Mouse (Mus musculus) intestine, embryonic 16.5 days (tissue): ENCODE data around the gene Tbc1d10c. TPM values are rescaled to one million over a fixed set of nuclear protein-coding genes. Genes with fewer than 3 reads are reported as not detected.

ENCODE experiments used
- ATAC-seq: fragments of 200-750 bp; cut with Nextera tagmentation; 2 replicates; pipeline ENCODE4 v1.8.0; 2017; ENCODE audit warnings: moderate TSS enrichment, moderate library complexity
- H3K27ac ChIP-seq: fragments of 300-500 bp; sonication (generic); 2 replicates; pipeline ENCODE4 v1.5.1; 2014; ENCODE audit warnings: mild to moderate bottlenecking, low read length
- H3K27me3 ChIP-seq: fragments of 300-500 bp; sonication (generic); replicated peaks from 2 replicates; pipeline ENCODE4 v1.6.1; 2014; ENCODE audit warnings: low read length, control low read depth, mixed read lengths; ENCODE audit not compliant: control insufficient read depth, insufficient read depth
- H3K36me3 ChIP-seq: fragments of 300-500 bp; sonication (generic); 2 replicates; pipeline ENCODE4 v1.6.1; 2014; ENCODE audit warnings: low read length, control low read depth; ENCODE audit not compliant: control insufficient read depth, insufficient read depth
- H3K4me1 ChIP-seq: fragments of 300-500 bp; sonication (generic); 2 replicates; pipeline ENCODE4 v1.6.1; 2014; ENCODE audit warnings: low read length, control low read depth, mixed read lengths; ENCODE audit not compliant: control insufficient read depth, insufficient read depth
- H3K4me2 ChIP-seq: fragments of 300-500 bp; sonication (generic); 2 replicates; pipeline ENCODE4 v1.6.1; 2014; ENCODE audit warnings: low read depth, low read length, control low read depth
- H3K4me3 ChIP-seq: fragments of 300-500 bp; sonication (generic); 2 replicates; pipeline ENCODE4 v1.5.1; 2014; ENCODE audit warnings: mild to moderate bottlenecking, low read length
- H3K9ac ChIP-seq: fragments of 300-500 bp; sonication (generic); 2 replicates; pipeline ENCODE4 v1.6.1; 2014; ENCODE audit warnings: low read depth, low read length
- H3K9me3 ChIP-seq: fragments of 300-500 bp; sonication (generic); 2 replicates; pipeline ENCODE4 v1.6.1; 2016; ENCODE audit warnings: low read length, control low read depth; ENCODE audit not compliant: control insufficient read depth
- WGBS: fragments of 180-500 bp; shearing (Covaris S2); extraction: QIAGEN DNeasy Blood & Tissue Kit; methylation state at CpG from one replicate; pipeline ENCODE4 v1.1.7; 2014; 5-methylcytosine and 5-hydroxymethylcytosine counted together
- polyA plus RNA-seq: library from polyadenylated mRNA; unstranded; fragments of >200 nt; fragmentation: Nextera tagmentation; extraction: Ambion mirVana; gene quantifications from 2 replicates; pipeline ENCODE4 v1.2.1, GENCODE M21; 2015

The Tbc1d10c gene
- polyA plus RNA-seq = 3.6 and 4.0 TPM in 2 replicates

- WGBS = 38% methylated on average over 4 of the region's 4 CpGs
- peak within 1 kb of the TSS; percentile 95 for H3K4me3 ChIP-seq
- no peak for ATAC-seq
Measured at GRCm38 (mm10) chr19:4190831-4191334, at the start of gene Tbc1d10c. Gene Tbc1d10c, minus strand, starts transcription at chr19:4191284.

GRCm38 (mm10) chr19:4240247-4240668 is 49.2 kb upstream of the Tbc1d10c start:
- Histone ChIP-seq H3K36me3 (no peaks in the 10 kb centered on the region), H3K27me3 (no peaks in the 10 kb centered on the region), H3K4me3 (no peak overlapping the region), H3K4me1 (no peaks in the 10 kb centered on the region), H3K27ac (no peak overlapping the region), H3K4me2 (no peak overlapping the region), H3K9ac (no peak overlapping the region), H3K9me3 (0 out of 2 replicates have a peak, but pooled peaks cover 2% of the 10 kb centered on the region)
- 57% methylated on average over 8 of the region's 8 CpGs for WGBS
- ATAC-seq = no peak

More at GRCm38 (mm10) chr19:4190831-4191334, at the start of gene Tbc1d10c:
- peak within 1 kb of the TSS; percentile 74 for H3K4me2 ChIP-seq
- no peaks in the 10 kb centered on the region for H3K9me3 ChIP-seq
- peak within 1 kb of the TSS; percentile 97 for H3K27ac ChIP-seq
- H3K36me3 ChIP-seq = peaks cover 17% of the 10 kb centered on the region; the same call in 1 of the 2 replicates
- no peaks in the 10 kb centered on the region for H3K27me3 ChIP-seq
- peaks cover 32% of the 10 kb centered on the region for H3K4me1 ChIP-seq
- H3K9ac ChIP-seq = peak within 1 kb of the TSS; percentile 99

DNA sequence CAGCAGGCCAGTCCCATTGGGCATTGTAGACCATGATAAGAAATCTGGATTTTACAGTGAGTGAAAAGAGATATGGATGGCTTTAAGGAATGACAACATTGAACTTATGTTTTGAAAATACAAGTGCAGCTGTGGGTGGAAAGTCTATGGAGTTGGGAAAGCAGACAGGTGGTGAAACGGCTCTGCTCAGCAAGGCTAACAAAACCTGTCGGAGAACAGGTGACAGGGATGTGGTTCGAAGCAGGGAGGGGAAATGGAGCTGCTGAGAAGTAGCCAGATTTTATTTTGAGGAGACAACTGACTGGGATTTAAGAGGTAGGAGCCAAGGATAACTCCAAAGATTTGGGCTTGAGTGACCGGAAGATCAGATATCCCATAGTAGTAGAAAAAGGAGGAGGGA is 43.5 kb upstream of the Tbc1d10c start:
- H3K27ac ChIP-seq = no peak overlapping the region

DNA sequence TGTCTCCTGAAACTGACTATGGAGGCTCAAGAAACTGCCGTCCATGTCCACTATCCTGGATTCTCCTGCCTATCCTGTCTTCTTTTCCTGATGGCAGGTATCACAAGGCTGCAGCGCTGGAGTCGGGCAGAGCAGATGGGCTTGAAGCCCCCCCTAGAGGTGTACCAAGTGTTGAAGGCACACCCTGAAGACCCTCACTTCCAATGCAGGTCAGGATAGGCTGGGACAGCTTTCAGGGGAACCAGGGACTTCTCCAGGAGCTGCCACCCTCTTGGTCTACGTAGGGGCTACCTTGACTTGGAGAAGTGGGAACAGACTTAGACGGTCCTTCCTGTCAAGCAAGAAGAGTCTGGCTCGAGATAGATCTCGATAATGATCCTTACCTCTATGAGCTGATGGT is 41.6 kb upstream of the Tbc1d10c start:
- peak overlapping the region; percentile 84; the same call in 1 of the 2 replicates for H3K27ac ChIP-seq
- WGBS = 81% methylated on average over 7 of the region's 7 CpGs
- H3K9ac ChIP-seq = peak overlapping the region; percentile 72; the same call in 1 of the 2 replicates
- peak overlapping the region; percentile 80 for H3K4me2 ChIP-seq
- ATAC-seq = no peak
- peaks cover 29% of the 10 kb centered on the region for H3K4me1 ChIP-seq
- H3K9me3 ChIP-seq = 0 out of 2 replicates have a peak, but pooled peaks cover 2% of the 10 kb centered on the region
- H3K27me3 ChIP-seq = no peaks in the 10 kb centered on the region
- H3K36me3 ChIP-seq = no peaks in the 10 kb centered on the region
- peak overlapping the region; percentile 62; the same call in 1 of the 2 replicates for H3K4me3 ChIP-seq

More for the DNA sequence above, 43.5 kb upstream of the Tbc1d10c start:
- Histone ChIP-seq H3K4me1 (peaks cover 19% of the 10 kb centered on the region), H3K4me3 (no peak overlapping the region), H3K4me2 (no peak overlapping the region), H3K9ac (no peak overlapping the region), H3K27me3 (no peaks in the 10 kb centered on the region), H3K9me3 (0 out of 2 replicates have a peak, but pooled peaks cover 2% of the 10 kb centered on the region), H3K36me3 (no peaks in the 10 kb centered on the region)
- 71% methylated on average over 4 of the region's 4 CpGs for WGBS
- no peak for ATAC-seq

DNA sequence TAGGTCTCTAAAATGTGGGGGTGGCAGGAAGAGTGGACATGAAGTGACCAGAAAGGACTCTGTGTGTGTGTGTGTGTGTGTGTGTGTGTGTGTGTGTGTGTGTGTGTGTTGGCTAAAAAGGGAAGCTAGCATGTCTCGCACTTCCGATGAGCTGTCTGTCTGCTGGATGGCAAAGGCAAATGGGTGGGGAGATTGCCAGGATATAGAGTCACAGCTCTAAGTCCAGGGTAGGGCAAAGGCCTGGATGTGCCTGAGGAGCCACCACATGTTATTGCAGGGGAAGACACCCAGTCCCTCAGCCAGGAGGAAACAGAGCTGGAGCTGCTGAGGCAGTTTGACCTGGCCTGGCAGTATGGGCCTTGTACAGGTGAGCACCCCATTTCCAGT is 41.1 kb upstream of the Tbc1d10c start:
- Histone ChIP-seq H3K4me3 (peak overlapping the region; percentile 62), H3K4me1 (peaks cover 32% of the 10 kb centered on the region), H3K27me3 (no peaks in the 10 kb centered on the region), H3K27ac (peak overlapping the region; percentile 84), H3K4me2 (peak overlapping the region; percentile 80), H3K9ac (peak overlapping the region; percentile 72), H3K36me3 (no peaks in the 10 kb centered on the region), H3K9me3 (no peaks in the 10 kb centered on the region)
- 16% methylated on average over 2 of the region's 2 CpGs for WGBS
- ATAC-seq = peak; percentile 26

GRCm38 (mm10) chr19:4231253-4232185 is 40.4 kb upstream of the Tbc1d10c start, which contains the start of gene Pold4:
Gene Pold4, plus strand, starts transcription at chr19:4231899.
- H3K27me3 ChIP-seq = no peaks in the 10 kb centered on the region
- H3K9me3 ChIP-seq = no peaks in the 10 kb centered on the region
- H3K9ac ChIP-seq = peak within 1 kb of the TSS; percentile 72
- peak; percentile 91 for ATAC-seq
- no peaks in the 10 kb centered on the region for H3K36me3 ChIP-seq
- H3K4me1 ChIP-seq = peaks cover 32% of the 10 kb centered on the region
- H3K27ac ChIP-seq = peak within 1 kb of the TSS; percentile 85
- 12% methylated on average over 26 of the region's 26 CpGs for WGBS
- peak within 1 kb of the TSS; percentile 62 for H3K4me3 ChIP-seq
- H3K4me2 ChIP-seq = peak within 1 kb of the TSS; percentile 80

DNA sequence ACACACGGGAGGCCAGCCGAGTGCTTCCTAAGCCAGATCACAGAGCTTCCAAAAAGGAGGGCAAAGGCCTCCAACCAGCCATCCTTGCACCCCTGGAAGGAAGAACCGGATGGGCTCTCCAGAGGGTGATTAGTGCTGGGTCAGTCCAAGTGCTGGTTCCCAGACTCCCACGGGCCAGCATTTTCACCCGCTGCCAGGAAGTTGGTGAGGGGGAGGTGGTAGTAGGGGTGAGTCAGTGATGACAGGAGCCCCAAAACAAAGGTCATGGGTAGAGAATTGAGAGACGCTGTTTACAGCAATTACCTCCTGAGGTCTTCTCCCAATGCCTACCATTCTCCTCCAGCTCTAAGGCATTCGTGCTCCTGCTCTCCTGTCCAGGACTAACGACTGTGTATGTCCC is 39.3 kb upstream of the Tbc1d10c start:
- Histone ChIP-seq H3K4me3 (no peak overlapping the region), H3K9me3 (no peaks in the 10 kb centered on the region), H3K36me3 (no peaks in the 10 kb centered on the region), H3K4me1 (peaks cover 32% of the 10 kb centered on the region), H3K27me3 (no peaks in the 10 kb centered on the region), H3K9ac (peak overlapping the region; percentile 46; the same call in 1 of the 2 replicates), H3K4me2 (no peak overlapping the region), H3K27ac (0 out of 2 replicates have a peak overlapping the region, but pooled peaks have one; percentile 20)
- ATAC-seq = no peak
- WGBS = 67% methylated on average over 8 of the region's 8 CpGs

GRCm38 (mm10) chr19:4229451-4230076 is 38.5 kb upstream of the Tbc1d10c start:
- H3K4me2 ChIP-seq = 0 out of 2 replicates have a peak overlapping the region, but pooled peaks have one; percentile 10
- peak overlapping the region; percentile 46 for H3K9ac ChIP-seq
- no peaks in the 10 kb centered on the region for H3K9me3 ChIP-seq
- H3K36me3 ChIP-seq = no peaks in the 10 kb centered on the region
- peak; percentile 12; the same call in 1 of the 2 replicates for ATAC-seq
- no peaks in the 10 kb centered on the region for H3K27me3 ChIP-seq
- no peak overlapping the region for H3K4me3 ChIP-seq
- 27% methylated on average over 9 of the region's 9 CpGs for WGBS
- H3K4me1 ChIP-seq = peaks cover 32% of the 10 kb centered on the region
- no peak overlapping the region for H3K27ac ChIP-seq

DNA sequence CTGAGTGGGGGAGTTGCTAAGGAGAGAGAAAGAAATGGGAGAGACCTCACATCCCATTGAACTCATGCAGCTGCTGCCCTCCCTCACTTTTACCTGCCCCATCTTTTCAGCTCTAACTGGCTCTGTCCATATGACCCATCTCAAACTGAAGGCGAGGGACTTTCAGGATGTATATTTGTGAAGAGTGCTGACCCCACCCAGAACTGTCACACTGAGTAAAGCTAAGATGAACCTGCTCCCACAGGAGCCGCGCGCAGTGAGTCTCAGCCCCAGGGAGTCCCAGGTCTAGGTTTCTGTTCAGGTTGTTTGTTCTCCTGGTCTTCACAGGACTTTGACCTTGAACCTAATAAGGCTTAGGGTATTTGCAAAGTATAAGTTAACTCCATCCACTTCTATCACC is 37.8 kb upstream of the Tbc1d10c start:
- Histone ChIP-seq H3K9ac (no peak overlapping the region), H3K9me3 (no peaks in the 10 kb centered on the region), H3K36me3 (no peaks in the 10 kb centered on the region), H3K4me3 (no peak overlapping the region), H3K27me3 (no peaks in the 10 kb centered on the region), H3K4me1 (peaks cover 32% of the 10 kb centered on the region), H3K4me2 (no peak overlapping the region), H3K27ac (no peak overlapping the region)
- 49% methylated on average over 4 of the region's 4 CpGs for WGBS
- ATAC-seq = no peak
